Mouse (Mus musculus) CH12.LX (cell line): ENCODE data around the gene Nav3. TPM values are rescaled to one million over a fixed set of nuclear protein-coding genes. Genes with fewer than 3 reads are reported as not detected.

Experiments
- DNase-seq: peaks from one replicate; pipeline ENCODE4 v3.0.0-alpha.2; 2013; ENCODE audit errors: extremely low read depth
- H3K27ac ChIP-seq: 2 replicates; pipeline ENCODE4 v1.5.1; 2012; ENCODE audit warnings: low read depth, mild to moderate bottlenecking, control low read depth, moderate library complexity; ENCODE audit not compliant: insufficient read depth
- H3K27me3 ChIP-seq: replicated peaks from 2 replicates; pipeline ENCODE3; 2012; ENCODE audit warnings: inconsistent platforms
- H3K36me3 ChIP-seq, 2 experiments: replicated peaks in 1 of 2; 2 replicates each; pipeline versions ENCODE3 to v1.6.1; 2012; ENCODE audit warnings: inconsistent platforms in 1 of 2, low read length in 1 of 2, mild to moderate bottlenecking in 1 of 2, mixed read lengths in 1 of 2, moderate library complexity in 1 of 2; ENCODE audit not compliant: control insufficient read depth in 1 of 2, insufficient read depth in 1 of 2
- H3K4me1 ChIP-seq, 2 experiments: 2 replicates each; pipeline ENCODE4 v1.6.1; 2012; ENCODE audit warnings: inconsistent platforms in 1 of 2, moderate library complexity in 1 of 2; ENCODE audit not compliant: insufficient read depth in 2 of 2, control insufficient read depth in 1 of 2
- H3K4me2 ChIP-seq: 2 replicates; pipeline ENCODE4 v1.6.1; 2012; ENCODE audit warnings: low read depth, mild to moderate bottlenecking, control low read depth; ENCODE audit not compliant: poor library complexity, insufficient read depth, severe bottlenecking
- H3K4me3 ChIP-seq, 3 experiments: fragments of 150-350 bp in 1 of 3; sonication (generic) in 1 of 3; replicated peaks in 1 of 3; 2 replicates each; pipeline versions ENCODE3 to v1.5.1; 2011 to 2012; ENCODE audit warnings: low read depth in 2 of 3, low read length in 2 of 3, mild to moderate bottlenecking in 2 of 3, moderate library complexity in 2 of 3, control low read depth in 1 of 3, improper control_type of control experiment in 1 of 3, inconsistent platforms in 1 of 3, mixed read lengths in 1 of 3; ENCODE audit not compliant: poor library complexity in 1 of 3
- H3K79me2 ChIP-seq: replicated peaks from 2 replicates; pipeline ENCODE4 v1.6.1; 2012; ENCODE audit warnings: mild to moderate bottlenecking, moderate library complexity; ENCODE audit not compliant: control insufficient read depth, poor library complexity, insufficient read depth, severe bottlenecking; ENCODE audit errors: extremely low read depth
- H3K9ac ChIP-seq: 2 replicates; pipeline ENCODE4 v1.6.1; 2012; ENCODE audit warnings: low read depth, mild to moderate bottlenecking, control low read depth, moderate library complexity; ENCODE audit not compliant: insufficient read depth
- H3K9me3 ChIP-seq: replicated peaks from 2 replicates; pipeline ENCODE3; 2012; ENCODE audit warnings: low read length, inconsistent platforms, mixed read lengths
- ETS1 ChIP-seq: conservative IDR thresholded peaks from 2 replicates; pipeline ENCODE4 v1.6.1; 2012; ENCODE audit warnings: low read depth, mild to moderate bottlenecking, inconsistent platforms, low read length, improper control_type of control experiment, moderate library complexity
- GABPA ChIP-seq: IDR thresholded peaks from 2 replicates; pipeline ENCODE4 v1.6.1; 2012; ENCODE audit warnings: low read depth, low read length, improper control_type of control experiment, inconsistent platforms; ENCODE audit not compliant: insufficient replicate concordance
- HCFC1 ChIP-seq: IDR thresholded peaks from 2 replicates; pipeline ENCODE4 v1.6.1; 2012; ENCODE audit warnings: low read depth, mild to moderate bottlenecking, inconsistent platforms, low read length, improper control_type of control experiment
- JUN ChIP-seq: IDR thresholded peaks from 2 replicates; pipeline ENCODE4 v1.6.1; 2011; ENCODE audit warnings: low read depth, mild to moderate bottlenecking, low read length, improper control_type of control experiment, moderate library complexity; ENCODE audit not compliant: insufficient read depth
- JUND ChIP-seq: conservative IDR thresholded peaks from 2 replicates; pipeline ENCODE4 v1.6.1; 2011; ENCODE audit warnings: low read depth, low read length, improper control_type of control experiment
- KAT2A ChIP-seq: IDR thresholded peaks from 2 replicates; pipeline ENCODE4 v1.6.1; 2012; ENCODE audit warnings: low read length, improper control_type of control experiment, inconsistent platforms; ENCODE audit not compliant: insufficient replicate concordance
- MAFK ChIP-seq: IDR thresholded peaks from 2 replicates; pipeline ENCODE4 v1.6.1; 2011; ENCODE audit warnings: low read length, improper control_type of control experiment; ENCODE audit not compliant: insufficient replicate concordance
- MAX ChIP-seq: IDR thresholded peaks from 2 replicates; pipeline ENCODE4 v1.6.1; 2011; ENCODE audit warnings: low read length, improper control_type of control experiment
- MAZ ChIP-seq: IDR thresholded peaks from 2 replicates; pipeline ENCODE4 v1.6.1; 2012; ENCODE audit warnings: low read depth, mild to moderate bottlenecking, inconsistent platforms, low read length, improper control_type of control experiment, moderate library complexity
- MEF2A ChIP-seq: IDR thresholded peaks from 2 replicates; pipeline ENCODE4 v1.6.1; 2014; ENCODE audit warnings: low read depth, mild to moderate bottlenecking, inconsistent platforms, low read length, improper control_type of control experiment, borderline replicate concordance
- MYC ChIP-seq: IDR thresholded peaks from 2 replicates; pipeline ENCODE4 v1.6.1; 2011; ENCODE audit warnings: low read depth, mild to moderate bottlenecking, improper control_type of control experiment, low read length
- NELFE ChIP-seq: IDR thresholded peaks from 2 replicates; pipeline ENCODE4 v1.6.1; 2011; ENCODE audit warnings: low read depth, low read length, improper control_type of control experiment
- NRF1 ChIP-seq: IDR thresholded peaks from 2 replicates; pipeline ENCODE4 v1.6.1; 2014; ENCODE audit warnings: low read depth, mild to moderate bottlenecking, inconsistent platforms, low read length, improper control_type of control experiment, moderate library complexity
- POLR2A ChIP-seq: IDR thresholded peaks from 2 replicates; pipeline ENCODE4 v1.6.1; 2011; ENCODE audit warnings: low read depth, mild to moderate bottlenecking, improper control_type of control experiment, low read length
- RCOR1 ChIP-seq: conservative IDR thresholded peaks from 2 replicates; pipeline ENCODE4 v1.6.1; 2012; ENCODE audit warnings: low read depth, mild to moderate bottlenecking, inconsistent platforms, low read length, improper control_type of control experiment
- TCF12 ChIP-seq: IDR thresholded peaks from 2 replicates; pipeline ENCODE4 v1.6.1; 2014; ENCODE audit warnings: low read depth, mild to moderate bottlenecking, inconsistent platforms, low read length, improper control_type of control experiment
- UBTF ChIP-seq: IDR thresholded peaks from 2 replicates; pipeline ENCODE4 v1.6.1; 2012; ENCODE audit warnings: low read depth, mild to moderate bottlenecking, inconsistent platforms, low read length, improper control_type of control experiment, moderate library complexity
- ZC3H11A ChIP-seq: IDR thresholded peaks from 2 replicates; pipeline ENCODE4 v1.6.1; 2012; ENCODE audit warnings: low read depth, mild to moderate bottlenecking, inconsistent platforms, low read length, improper control_type of control experiment
- ZKSCAN1 ChIP-seq: IDR thresholded peaks from 2 replicates; pipeline ENCODE4 v1.6.1; 2012; ENCODE audit warnings: low read depth, inconsistent platforms, low read length, improper control_type of control experiment, borderline replicate concordance
- dilution Hi-C: fragments of 300-500 bp; cut with MboI; formaldehyde crosslinking; loops from 2 replicates; pipeline ENCODE4 v1.14.3; 2020; ENCODE audit warnings: low sequenced_read_pairs; ENCODE audit not compliant: extremely low pct_unique_long_range_greater_than_20kb, extremely low pct_ligation_motif_present
- in situ Hi-C: fragments of 300-500 bp; cut with MboI; formaldehyde crosslinking; loops from 3 replicates; pipeline ENCODE4 v1.14.3; 2019; ENCODE audit warnings: low sequenced_read_pairs, low pct_ligation_motif_present, low pct_unique_long_range_greater_than_20kb, mixed read lengths
- polyA plus RNA-seq: library from polyadenylated mRNA; unstranded; fragments of >175 nt; gene quantifications from 2 replicates; pipeline ENCODE4 v1.2.1, GENCODE M21; 2012; ENCODE audit warnings: low read depth; ENCODE audit not compliant: insufficient read length
- total RNA-seq, 2 experiments: library from RNA; depleted of rRNA; stranded (reverse); fragments of 300-350 nt in 1 of 2; fragments of >200 nt in 1 of 2; gene quantifications; 2 replicates each; pipeline ENCODE4 v1.2.3; 2012 to 2014

Nav3 gene
- total and polyA plus RNA-seq, 3 experiments = 0.03 TPM; not detected in 2

GRCm38 (mm10) chr10:110400642-110401041 is 55.4 kb downstream of the Nav3 start:
- no peaks in the 10 kb centered on the region for H3K79me2 ChIP-seq
- H3K4me3 ChIP-seq = no peak overlapping the region
- no peak for TF ChIP-seq MAZ
- TF ChIP-seq TCF12 = no peak
- no peak for TF ChIP-seq UBTF
- no peak for TF ChIP-seq JUND
- TF ChIP-seq POLR2A = no peak
- TF ChIP-seq NELFE = no peak
- TF ChIP-seq JUN = no peak
- no peak for TF ChIP-seq MYC
- no peak for TF ChIP-seq MAX
- TF ChIP-seq NRF1 = no peak
- no peak for TF ChIP-seq ZKSCAN1
- TF ChIP-seq MEF2A = no peak
- DNase-seq = no peak
- H3K4me2 ChIP-seq = no peak overlapping the region
- H3K4me1 ChIP-seq = no peaks in the 10 kb centered on the region
- H3K27ac ChIP-seq = no peak overlapping the region
- no peaks in the 10 kb centered on the region for H3K27me3 ChIP-seq
- no peaks in the 10 kb centered on the region for H3K36me3 ChIP-seq
- in situ Hi-C loops (no loop called here), dilution Hi-C loops (no loop called here)
- peaks cover 49% of the 10 kb centered on the region for H3K9me3 ChIP-seq
- H3K9ac ChIP-seq = no peak overlapping the region

- H3K27ac ChIP-seq = no peak overlapping the region
- TF ChIP-seq POLR2A (no peak), ETS1 (no peak), NELFE (no peak), HCFC1 (no peak), RCOR1 (no peak), MAX (no peak), MAZ (no peak), ZC3H11A (no peak), NRF1 (no peak), MAFK (no peak), GABPA (no peak), KAT2A (no peak)
- H3K79me2 ChIP-seq = no peaks in the 10 kb centered on the region
- H3K4me3 ChIP-seq = no peak overlapping the region
- DNase-seq = no peak
- dilution Hi-C loops = no loop called here
- no peaks in the 10 kb centered on the region for H3K4me1 ChIP-seq
- no peaks in the 10 kb centered on the region for H3K27me3 ChIP-seq
- H3K9ac ChIP-seq = no peak overlapping the region
- in situ Hi-C loops = no loop called here
- H3K4me2 ChIP-seq = no peak overlapping the region
- no peaks in the 10 kb centered on the region for H3K36me3 ChIP-seq
- H3K9me3 ChIP-seq = peaks cover 59% of the 10 kb centered on the region
These were observed 57.4 kb downstream of the Nav3 start for GRCm38 (mm10) chr10:110398643-110399042.
